Mouse (Mus musculus) Patski (cell line): ENCODE measurements at regions not wholly inside any gene's neighbourhood (a gene's known extent, or its start where the extent isn't known, plus 50 kb on each side); places are given as distances from the start of the nearest gene placed in this dataset.
A peak's percentile ranks its signal among the peaks of the same experiment; 100 is the strongest.

Experiments
- ATAC-seq: fragments of 100-300 bp; one replicate; pipeline ENCODE4 v1.8.0; 2021
- CTCF ChIA-PET: fragments of 350-600 bp; sonication (Branson Sonifier 250); formaldehyde crosslinking; loops from one replicate; lab custom pipeline; 2022; ENCODE audit warnings: inconsistent platforms; lab: Charles Lee
- POLR2A ChIA-PET: fragments of 350-600 bp; sonication (Branson Sonifier 250); formaldehyde crosslinking; loops from one replicate; lab custom pipeline; 2022; ENCODE audit warnings: antibody characterized with exemption, inconsistent platforms; lab: Charles Lee
- DNase-seq: peaks from one replicate; pipeline ENCODE4 v3.0.0-alpha.2; 2011; ENCODE audit warnings: low read depth, low spot score
- H3K27me3 ChIP-seq: fragments of 371-371 bp; one replicate; pipeline ENCODE4 v1.5.1; 2021
- CTCF ChIP-seq: fragments of 100-300 bp; IDR thresholded peaks from one replicate; pipeline ENCODE4 v1.5.1; 2021
- in situ Hi-C: fragments of 300-500 bp; cut with MboI; formaldehyde crosslinking; loops from 3 replicates; pipeline ENCODE4 v1.11.1; 2018; ENCODE audit warnings: low pct_unique_long_range_greater_than_20kb, mixed read lengths

DNA sequence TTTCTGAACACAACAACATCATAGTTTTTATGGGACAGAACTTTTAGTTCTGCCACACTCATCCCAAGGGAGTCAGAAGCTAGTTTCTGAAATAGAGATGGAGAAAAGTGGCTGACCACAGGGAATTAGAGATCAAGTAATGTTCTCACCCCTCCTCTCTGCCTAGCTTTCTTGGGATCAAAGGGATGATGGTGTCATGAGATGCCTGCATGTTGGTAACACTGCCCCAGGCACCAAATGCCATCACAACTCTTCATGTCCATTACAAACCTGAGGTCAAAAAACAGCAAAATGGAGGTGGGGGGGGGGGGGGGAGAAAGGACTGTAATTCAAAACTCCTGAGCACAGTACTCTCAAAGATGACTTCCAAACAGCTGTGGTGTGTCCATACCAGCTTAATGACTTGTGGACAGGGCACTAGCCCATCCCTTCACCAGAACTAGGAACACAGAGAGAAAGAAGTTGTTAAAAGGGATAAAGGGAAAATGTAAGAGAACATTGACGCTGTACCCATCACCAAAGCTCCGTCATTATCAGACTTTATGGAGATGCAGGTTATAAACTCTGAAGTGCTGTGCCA is 127.9 kb upstream of the Tfap2d start:
- no peak for TF ChIP-seq CTCF
- POLR2A ChIA-PET: no interaction called here
- CTCF ChIA-PET: no interaction called here
- in situ Hi-C loops: loop anchor here (10.0 kb wide), 1 partner anchor 610 kb away; no protein-coding TSS in a partner anchor
- no peak for DNase-seq
- no peak for ATAC-seq
- H3K27me3 ChIP-seq: peaks cover 28% of the 10 kb centered on the region

DNA sequence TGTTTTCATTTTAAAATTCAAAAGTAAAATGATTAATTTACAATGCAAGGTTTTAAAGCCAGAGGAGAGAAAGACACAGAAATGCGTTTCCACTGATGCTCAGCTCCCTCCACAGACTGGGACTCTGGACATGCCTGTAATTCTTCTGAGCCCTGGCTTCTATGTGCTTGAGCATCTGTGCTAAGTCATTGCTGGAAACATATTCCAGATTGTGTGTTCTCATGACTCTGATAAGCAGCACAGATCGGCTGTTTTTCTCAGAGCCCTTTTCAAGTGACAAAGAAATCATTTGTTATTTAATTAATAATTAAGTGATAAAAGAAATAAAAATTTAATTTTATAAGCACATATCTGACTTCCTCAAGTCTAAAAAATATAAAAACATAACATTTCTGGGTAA is 127.3 kb upstream of the Tfap2d start:
- DNase-seq (no peak), ATAC-seq (no peak)
- no peak for TF ChIP-seq CTCF
- in situ Hi-C loops: loop anchor here (10.0 kb wide), 1 partner anchor 611 kb away; no protein-coding TSS in a partner anchor
- ChIA-PET CTCF (interaction anchor here (1.1 kb wide), 1 partner anchor 615 kb away, joined by 4 read pairs; no protein-coding TSS in a partner anchor), POLR2A (no interaction called here)
- peaks cover 30% of the 10 kb centered on the region for H3K27me3 ChIP-seq

DNA sequence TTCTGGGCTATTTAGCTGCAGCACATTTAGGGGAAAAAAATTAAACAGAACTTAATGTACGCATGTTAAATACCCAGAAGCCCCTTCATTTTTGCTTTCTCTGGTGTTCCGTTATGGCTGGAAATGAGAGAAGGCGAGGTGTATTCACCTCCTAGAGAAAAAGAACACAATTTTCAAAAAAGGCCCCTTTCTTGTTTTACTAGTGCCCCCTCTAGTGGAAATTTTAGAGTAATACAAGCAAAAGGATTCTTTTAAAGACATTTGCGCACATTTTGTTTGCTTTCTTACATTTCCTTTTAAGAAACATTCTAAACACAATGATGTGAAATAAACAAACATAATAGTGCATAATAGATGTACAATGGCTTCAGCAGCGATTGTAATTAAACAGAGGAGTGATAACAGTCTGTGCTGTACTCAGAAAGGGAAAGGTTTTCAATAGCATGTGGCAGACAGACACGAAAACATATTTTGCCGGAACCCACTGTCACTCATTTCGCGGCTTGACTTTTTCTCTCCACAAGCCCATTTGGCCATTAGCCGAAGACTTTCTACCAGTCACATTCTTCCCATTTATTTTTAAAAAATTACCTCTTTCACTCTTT is 126.0 kb upstream of the Tfap2d start:
- CTCF ChIA-PET: interaction anchor here (1.1 kb wide), 1 partner anchor 616 kb away, joined by 4 read pairs; no protein-coding TSS in a partner anchor

DNA sequence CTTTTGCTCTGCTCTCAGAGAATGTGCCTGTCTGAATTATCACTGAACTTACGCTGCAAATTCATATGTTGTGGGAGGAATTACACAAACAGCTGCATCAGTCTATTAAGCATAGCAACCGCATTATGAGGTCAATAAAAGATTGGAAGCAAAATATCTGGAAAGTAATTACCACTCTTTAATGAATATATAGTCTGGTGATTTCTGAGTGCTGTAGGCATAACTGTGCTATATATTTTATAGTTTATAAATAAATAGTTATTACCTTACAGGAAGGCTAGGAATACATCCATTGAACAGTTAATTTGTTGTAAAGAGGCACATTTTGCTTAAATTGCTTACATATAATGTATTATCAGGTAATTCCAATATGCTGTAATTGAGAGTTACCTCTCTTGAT is 123.7 kb upstream of the Tfap2d start:
- in situ Hi-C loops: loop anchor here (10.0 kb wide), 1 partner anchor 614 kb away; no protein-coding TSS in a partner anchor
- ATAC-seq: no peak
- DNase-seq: no peak
- no peak for TF ChIP-seq CTCF
- ChIA-PET POLR2A (no interaction called here), CTCF (no interaction called here)
- peaks cover 25% of the 10 kb centered on the region for H3K27me3 ChIP-seq

More for the DNA sequence above, 126.0 kb upstream of the Tfap2d start:
- H3K27me3 ChIP-seq: peaks cover 25% of the 10 kb centered on the region
- TF ChIP-seq CTCF: peak; percentile 48
- in situ Hi-C loops: loop anchor here (10.0 kb wide), 1 partner anchor 612 kb away; no protein-coding TSS in a partner anchor
- ATAC-seq (no peak), DNase-seq (no peak)
- POLR2A ChIA-PET: no interaction called here

DNA sequence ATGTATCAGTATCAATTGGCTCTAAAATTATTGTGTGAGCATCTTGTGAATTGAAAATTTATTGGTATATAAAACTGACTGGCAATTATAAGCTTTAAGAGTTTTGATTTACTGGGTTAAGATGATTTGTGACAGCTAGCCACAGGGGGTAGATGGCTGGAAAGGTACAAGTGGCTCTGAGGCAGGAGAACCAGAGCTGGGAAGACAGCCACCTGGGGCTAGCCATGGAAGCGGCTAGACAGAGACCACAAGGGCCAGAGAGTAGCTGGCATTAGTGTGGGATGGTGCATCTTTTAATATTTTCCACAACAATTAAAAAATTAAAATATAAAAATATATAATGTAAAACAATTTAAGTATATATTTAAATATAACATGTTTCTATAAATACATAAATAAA is 86.0 kb upstream of the Tfap2d start:
- no peak for TF ChIP-seq CTCF
- no peak for ATAC-seq
- in situ Hi-C loops: no loop called here
- H3K27me3 ChIP-seq: no peaks in the 10 kb centered on the region
- CTCF ChIA-PET: no interaction called here
- DNase-seq: no peak
- POLR2A ChIA-PET: no interaction called here
